Mouse (Mus musculus): ENCODE results near the gene Myo3b.
"Not testable (repeated sequence)": the region's sequence is repeated elsewhere in the genome, so short reads cannot be mapped to it uniquely, and the experiment has no call there.

Gene Myo3b

GRCm38 (mm10) chr2:70195418-70196248 is 156.7 kb downstream of the Myo3b start:
- DNase-seq (ENCODE audit: low read depth, low spot score), result no peak

- no peak for DNase-seq (ENCODE audit: low read depth, low spot score)
Measured at GRCm38 (mm10) chr2:70201796-70202555, 163.1 kb downstream of the Myo3b start.

- DNase-seq (ENCODE audit: low read depth, low spot score), result no peak
Measured at GRCm38 (mm10) chr2:70202578-70203167, 163.7 kb downstream of the Myo3b start.

- no peak for DNase-seq (ENCODE audit: low read depth, low spot score)
Measured at GRCm38 (mm10) chr2:70208411-70208810, 169.5 kb downstream of the Myo3b start.

- peak; percentile 45 for DNase-seq (ENCODE audit: low read depth, low spot score)
Measured at GRCm38 (mm10) chr2:70209790-70210189, 170.9 kb downstream of the Myo3b start.

- no peak for DNase-seq (ENCODE audit: low read depth, low spot score)
Measured at GRCm38 (mm10) chr2:70210427-70211332, 171.8 kb downstream of the Myo3b start.

GRCm38 (mm10) chr2:70214401-70214800 is 175.5 kb downstream of the Myo3b start:
- no peak for DNase-seq (ENCODE audit: low read depth, low spot score)

- no peak for DNase-seq (ENCODE audit: low read depth, low spot score)
Measured at GRCm38 (mm10) chr2:70217800-70218199, 178.9 kb downstream of the Myo3b start.

- no peak for DNase-seq (ENCODE audit: low read depth, low spot score)
Measured at GRCm38 (mm10) chr2:70218469-70218868, 179.5 kb downstream of the Myo3b start.

- DNase-seq (ENCODE audit: low read depth, low spot score), result peak; percentile 21
Measured at GRCm38 (mm10) chr2:70226679-70227078, 187.8 kb downstream of the Myo3b start.

GRCm38 (mm10) chr2:70234450-70234849 is 195.5 kb downstream of the Myo3b start:
- not testable (repeated sequence) for DNase-seq (ENCODE audit: low read depth, low spot score)

- no peak for DNase-seq (ENCODE audit: low read depth, low spot score)
Measured at GRCm38 (mm10) chr2:70245981-70246380, 207.1 kb downstream of the Myo3b start.

- DNase-seq (ENCODE audit: low read depth, low spot score), result no peak
Measured at GRCm38 (mm10) chr2:70248616-70249015, 209.7 kb downstream of the Myo3b start.

- no peak for DNase-seq (ENCODE audit: low read depth, low spot score)
Measured at GRCm38 (mm10) chr2:70249872-70250271, 210.9 kb downstream of the Myo3b start.

GRCm38 (mm10) chr2:70251256-70251655 is 212.3 kb downstream of the Myo3b start:
- DNase-seq (ENCODE audit: low read depth, low spot score), result no peak

- DNase-seq (ENCODE audit: low read depth, low spot score), result peak; percentile 36
Measured at GRCm38 (mm10) chr2:70259357-70260000, 220.6 kb downstream of the Myo3b start.

- no peak for DNase-seq (ENCODE audit: low read depth, low spot score)
Measured at GRCm38 (mm10) chr2:70260646-70261195, 221.8 kb downstream of the Myo3b start.

- DNase-seq (ENCODE audit: low read depth, low spot score), result peak; percentile 20
Measured at GRCm38 (mm10) chr2:70261703-70262564, 223.0 kb downstream of the Myo3b start.

- DNase-seq (ENCODE audit: low read depth, low spot score), result peak; percentile 19
Measured at GRCm38 (mm10) chr2:70262565-70263082, 223.7 kb downstream of the Myo3b start.

Data from ES-CJ7 (cell line).